Mouse (Mus musculus): ENCODE data around the gene Elk4. TPM values are rescaled to one million over a fixed set of nuclear protein-coding genes. Genes with fewer than 3 reads are reported as not detected.

Elk4 gene
- polyA plus RNA-seq, 1 experiment from 2014 or later, result 28.6 TPM

GRCm38 (mm10) chr1:131970661-131971520 lies 36.5 kb upstream of the Elk4 start:
- no peak for ATAC-seq (ENCODE audit: borderline replicate concordance, extremely low read depth, low FRiP score, low TSS enrichment)
- Histone ChIP-seq H3K36me3 (no peaks in the 10 kb centered on the region), H3K27me3 (0 out of 2 replicates have a peak, but pooled peaks cover 5% of the 10 kb centered on the region), H3K4me1 (peaks cover 24% of the 10 kb centered on the region), H3K4me2 (peak overlapping the region; percentile 23; the same call in 1 of the 2 replicates), H3K9ac (no peak overlapping the region), H3K9me3 (no peaks in the 10 kb centered on the region), H3K27ac (0 out of 2 replicates have a peak overlapping the region, but pooled peaks have one; percentile 26), H3K4me3 (no peak overlapping the region)
- WGBS, result 13% methylated on average over 16 of the region's 16 CpGs

- H3K9me3 ChIP-seq, result no peaks in the 10 kb centered on the region
- H3K27ac ChIP-seq, result no peak overlapping the region
- 0 out of 2 replicates have a peak overlapping the region, but pooled peaks have one; percentile 3 for H3K9ac ChIP-seq
- H3K4me2 ChIP-seq, result no peak overlapping the region; the same call in 1 of the 2 replicates
- H3K4me1 ChIP-seq, result peaks cover 24% of the 10 kb centered on the region
- H3K27me3 ChIP-seq, result no peaks in the 10 kb centered on the region
- H3K36me3 ChIP-seq, result no peaks in the 10 kb centered on the region
- H3K4me3 ChIP-seq, result no peak overlapping the region
- 36% methylated on average over 15 of the region's 15 CpGs for WGBS
- ATAC-seq (ENCODE audit: borderline replicate concordance, extremely low read depth, low FRiP score, low TSS enrichment), result no peak
These were observed 35.5 kb upstream of the Elk4 start for GRCm38 (mm10) chr1:131971771-131972497.

GRCm38 (mm10) chr1:131972498-131973334 lies 34.7 kb upstream of the Elk4 start:
- H3K27ac ChIP-seq, result no peak overlapping the region
- H3K9me3 ChIP-seq, result no peaks in the 10 kb centered on the region
- ATAC-seq (ENCODE audit: borderline replicate concordance, extremely low read depth, low FRiP score, low TSS enrichment), result no peak
- 37% methylated on average over 13 of the region's 13 CpGs for WGBS
- no peak overlapping the region; the same call in 1 of the 2 replicates for H3K4me2 ChIP-seq
- H3K27me3 ChIP-seq, result no peaks in the 10 kb centered on the region
- no peak overlapping the region for H3K4me3 ChIP-seq
- peaks cover 24% of the 10 kb centered on the region for H3K4me1 ChIP-seq
- no peaks in the 10 kb centered on the region for H3K36me3 ChIP-seq
- H3K9ac ChIP-seq, result no peak overlapping the region

- Histone ChIP-seq H3K9ac (no peak overlapping the region), H3K27ac (no peak overlapping the region), H3K4me2 (no peak overlapping the region), H3K4me1 (peaks cover 24% of the 10 kb centered on the region), H3K36me3 (no peaks in the 10 kb centered on the region), H3K4me3 (no peak overlapping the region), H3K27me3 (no peaks in the 10 kb centered on the region), H3K9me3 (no peaks in the 10 kb centered on the region)
- no peak for ATAC-seq (ENCODE audit: borderline replicate concordance, extremely low read depth, low FRiP score, low TSS enrichment)
- 52% methylated on average over 6 of the region's 6 CpGs for WGBS
These were observed 33.4 kb upstream of the Elk4 start for GRCm38 (mm10) chr1:131973991-131974390.

- Histone ChIP-seq H3K4me1 (peaks cover 8% of the 10 kb centered on the region), H3K27me3 (no peaks in the 10 kb centered on the region), H3K9me3 (no peaks in the 10 kb centered on the region), H3K4me2 (no peak overlapping the region), H3K4me3 (no peak overlapping the region), H3K27ac (no peak overlapping the region), H3K36me3 (no peaks in the 10 kb centered on the region), H3K9ac (no peak overlapping the region)
- WGBS, result 72% methylated on average over 5 of the region's 5 CpGs
- no peak for ATAC-seq (ENCODE audit: borderline replicate concordance, extremely low read depth, low FRiP score, low TSS enrichment)
These were observed 30.5 kb upstream of the Elk4 start for GRCm38 (mm10) chr1:131976886-131977285.

GRCm38 (mm10) chr1:131980471-131980870 lies 26.9 kb upstream of the Elk4 start:
- WGBS, result 44% methylated on average over 2 of the region's 2 CpGs
- no peak overlapping the region for H3K9ac ChIP-seq
- no peak overlapping the region for H3K4me3 ChIP-seq
- no peak for ATAC-seq (ENCODE audit: borderline replicate concordance, extremely low read depth, low FRiP score, low TSS enrichment)
- no peaks in the 10 kb centered on the region for H3K27me3 ChIP-seq
- H3K4me1 ChIP-seq, result no peaks in the 10 kb centered on the region
- no peaks in the 10 kb centered on the region for H3K9me3 ChIP-seq
- H3K36me3 ChIP-seq, result no peaks in the 10 kb centered on the region
- no peak overlapping the region for H3K4me2 ChIP-seq
- H3K27ac ChIP-seq, result no peak overlapping the region

GRCm38 (mm10) chr1:131981378-131982013 lies 25.9 kb upstream of the Elk4 start:
- Histone ChIP-seq H3K4me3 (no peak overlapping the region), H3K4me2 (no peak overlapping the region), H3K36me3 (no peaks in the 10 kb centered on the region), H3K27ac (no peak overlapping the region), H3K9me3 (no peaks in the 10 kb centered on the region), H3K4me1 (no peaks in the 10 kb centered on the region), H3K9ac (no peak overlapping the region), H3K27me3 (no peaks in the 10 kb centered on the region)
- 48% methylated on average over 12 of the region's 12 CpGs for WGBS
- ATAC-seq (ENCODE audit: borderline replicate concordance, extremely low read depth, low FRiP score, low TSS enrichment), result peak; percentile 57

GRCm38 (mm10) chr1:131982907-131983306 lies 24.5 kb upstream of the Elk4 start:
- 0 out of 2 replicates have a peak, but pooled peaks have one; percentile 9 for ATAC-seq (ENCODE audit: borderline replicate concordance, extremely low read depth, low FRiP score, low TSS enrichment)
- H3K4me1 ChIP-seq, result no peaks in the 10 kb centered on the region
- H3K36me3 ChIP-seq, result no peaks in the 10 kb centered on the region
- H3K9ac ChIP-seq, result no peak overlapping the region
- 4% methylated on average over 5 of the region's 5 CpGs for WGBS
- no peaks in the 10 kb centered on the region for H3K27me3 ChIP-seq
- H3K4me3 ChIP-seq, result no peak overlapping the region
- no peak overlapping the region for H3K27ac ChIP-seq
- H3K9me3 ChIP-seq, result no peaks in the 10 kb centered on the region
- H3K4me2 ChIP-seq, result no peak overlapping the region

- WGBS, result 55% methylated on average over 2 of the region's 2 CpGs
- ATAC-seq (ENCODE audit: borderline replicate concordance, extremely low read depth, low FRiP score, low TSS enrichment), result no peak
- no peak overlapping the region for H3K27ac ChIP-seq
These were observed 23.6 kb upstream of the Elk4 start for GRCm38 (mm10) chr1:131983806-131984205.

GRCm38 (mm10) chr1:131987432-131987831 lies 20.0 kb upstream of the Elk4 start:
- Histone ChIP-seq H3K9me3 (no peaks in the 10 kb centered on the region), H3K36me3 (no peaks in the 10 kb centered on the region), H3K4me1 (no peaks in the 10 kb centered on the region), H3K9ac (no peak overlapping the region), H3K27me3 (no peaks in the 10 kb centered on the region), H3K27ac (no peak overlapping the region), H3K4me2 (no peak overlapping the region), H3K4me3 (no peak overlapping the region)
- no peak for ATAC-seq (ENCODE audit: borderline replicate concordance, extremely low read depth, low FRiP score, low TSS enrichment)
- WGBS, result 60% methylated on average over 15 of the region's 15 CpGs

More at GRCm38 (mm10) chr1:131983806-131984205, 23.6 kb upstream of the Elk4 start:
- no peak overlapping the region for H3K4me2 ChIP-seq
- no peaks in the 10 kb centered on the region for H3K27me3 ChIP-seq
- no peaks in the 10 kb centered on the region for H3K4me1 ChIP-seq
- no peaks in the 10 kb centered on the region for H3K9me3 ChIP-seq
- H3K4me3 ChIP-seq, result no peak overlapping the region
- H3K9ac ChIP-seq, result no peak overlapping the region
- H3K36me3 ChIP-seq, result no peaks in the 10 kb centered on the region

- 77% methylated on average over 4 of the region's 4 CpGs for WGBS
- Histone ChIP-seq H3K27ac (no peak overlapping the region), H3K36me3 (no peaks in the 10 kb centered on the region), H3K4me3 (no peak overlapping the region), H3K4me1 (no peaks in the 10 kb centered on the region), H3K4me2 (no peak overlapping the region), H3K9me3 (no peaks in the 10 kb centered on the region), H3K9ac (no peak overlapping the region), H3K27me3 (no peaks in the 10 kb centered on the region)
- ATAC-seq (ENCODE audit: borderline replicate concordance, extremely low read depth, low FRiP score, low TSS enrichment), result no peak
These were observed 17.9 kb upstream of the Elk4 start for GRCm38 (mm10) chr1:131989476-131989875.

Data from lung, embryonic 15.5 days (tissue).